Mouse (Mus musculus): ENCODE measurements at regions not wholly inside any gene's neighbourhood (a gene's known extent, or its start where the extent isn't known, plus 50 kb on each side); places are given as distances from the start of the nearest gene placed in this dataset.

GRCm38 (mm10) chr1:69376923-69377706 is 269.3 kb upstream of the Erbb4 start:
- H3K36me3 ChIP-seq (replicated peaks; ENCODE audit: low read length) = no peaks in the 10 kb centered on the region
- TF ChIP-seq FLI1 (IDR thresholded peaks at IDR 0.05; ENCODE audit: low read length) (no peak), GATA1 (IDR thresholded peaks at IDR 0.05; ENCODE audit: borderline replicate concordance, low read length) (no peak)
- peak overlapping the region; percentile 16 for H3K4me3 ChIP-seq (replicated peaks)
- no peaks in the 10 kb centered on the region for H3K4me1 ChIP-seq
- H3K27me3 ChIP-seq (replicated peaks) = no peaks in the 10 kb centered on the region
- peaks cover 19% of the 10 kb centered on the region for H3K9me3 ChIP-seq

GRCm38 (mm10) chr1:69375246-69375645 is 267.4 kb upstream of the Erbb4 start:
- Histone ChIP-seq H3K4me3 (replicated peaks) (no peak overlapping the region), H3K9me3 (peaks cover 19% of the 10 kb centered on the region), H3K27me3 (replicated peaks) (no peaks in the 10 kb centered on the region), H3K36me3 (replicated peaks; ENCODE audit: low read length) (no peaks in the 10 kb centered on the region), H3K4me1 (no peaks in the 10 kb centered on the region)
- TF ChIP-seq GATA1 (IDR thresholded peaks at IDR 0.05; ENCODE audit: borderline replicate concordance, low read length) (no peak), FLI1 (IDR thresholded peaks at IDR 0.05; ENCODE audit: low read length) (no peak)

- H3K4me1 ChIP-seq = no peaks in the 10 kb centered on the region
- no peaks in the 10 kb centered on the region for H3K36me3 ChIP-seq (replicated peaks; ENCODE audit: low read length)
- TF ChIP-seq GATA1 (IDR thresholded peaks at IDR 0.05; ENCODE audit: borderline replicate concordance, low read length) (no peak), FLI1 (IDR thresholded peaks at IDR 0.05; ENCODE audit: low read length) (no peak)
- H3K9me3 ChIP-seq = no peaks in the 10 kb centered on the region
- no peaks in the 10 kb centered on the region for H3K27me3 ChIP-seq (replicated peaks)
- H3K4me3 ChIP-seq (replicated peaks) = peak overlapping the region; percentile 0
Measured at GRCm38 (mm10) chr1:69370078-69370477, 262.2 kb upstream of the Erbb4 start.

- Histone ChIP-seq H3K36me3 (replicated peaks; ENCODE audit: low read length) (no peaks in the 10 kb centered on the region), H3K9me3 (no peaks in the 10 kb centered on the region), H3K4me1 (no peaks in the 10 kb centered on the region), H3K4me3 (replicated peaks) (no peak overlapping the region), H3K27me3 (replicated peaks) (no peaks in the 10 kb centered on the region)
- TF ChIP-seq GATA1 (IDR thresholded peaks at IDR 0.05; ENCODE audit: borderline replicate concordance, low read length) (no peak), FLI1 (IDR thresholded peaks at IDR 0.05; ENCODE audit: low read length) (no peak)
Measured at GRCm38 (mm10) chr1:69367531-69367930, 259.7 kb upstream of the Erbb4 start.

GRCm38 (mm10) chr1:69364069-69364468 is 256.2 kb upstream of the Erbb4 start:
- no peak for TF ChIP-seq FLI1 (IDR thresholded peaks at IDR 0.05; ENCODE audit: low read length)
- no peak for TF ChIP-seq GATA1 (IDR thresholded peaks at IDR 0.05; ENCODE audit: borderline replicate concordance, low read length)

GRCm38 (mm10) chr1:69357548-69357947 is 249.7 kb upstream of the Erbb4 start:
- Histone ChIP-seq H3K36me3 (replicated peaks; ENCODE audit: low read length) (no peaks in the 10 kb centered on the region), H3K4me1 (0 out of 2 replicates have a peak, but pooled peaks cover 2% of the 10 kb centered on the region), H3K9me3 (no peaks in the 10 kb centered on the region), H3K27me3 (replicated peaks) (no peaks in the 10 kb centered on the region), H3K4me3 (replicated peaks) (no peak overlapping the region)
- TF ChIP-seq GATA1 (IDR thresholded peaks at IDR 0.05; ENCODE audit: borderline replicate concordance, low read length) = no peak
- no peak for TF ChIP-seq FLI1 (IDR thresholded peaks at IDR 0.05; ENCODE audit: low read length)

More at GRCm38 (mm10) chr1:69364069-69364468, 256.2 kb upstream of the Erbb4 start:
- Histone ChIP-seq H3K36me3 (replicated peaks; ENCODE audit: low read length) (no peaks in the 10 kb centered on the region), H3K9me3 (no peaks in the 10 kb centered on the region), H3K27me3 (replicated peaks) (no peaks in the 10 kb centered on the region), H3K4me1 (no peaks in the 10 kb centered on the region), H3K4me3 (replicated peaks) (no peak overlapping the region)

GRCm38 (mm10) chr1:69350417-69350816 is 242.6 kb upstream of the Erbb4 start:
- H3K36me3 ChIP-seq (replicated peaks; ENCODE audit: low read length) = no peaks in the 10 kb centered on the region
- H3K9me3 ChIP-seq = no peaks in the 10 kb centered on the region
- H3K4me3 ChIP-seq (replicated peaks) = no peak overlapping the region
- no peaks in the 10 kb centered on the region for H3K27me3 ChIP-seq (replicated peaks)
- no peak for TF ChIP-seq GATA1 (IDR thresholded peaks at IDR 0.05; ENCODE audit: borderline replicate concordance, low read length)
- no peak for TF ChIP-seq FLI1 (IDR thresholded peaks at IDR 0.05; ENCODE audit: low read length)
- H3K4me1 ChIP-seq = no peaks in the 10 kb centered on the region

- no peak for TF ChIP-seq GATA1 (IDR thresholded peaks at IDR 0.05; ENCODE audit: borderline replicate concordance, low read length)
- no peak for TF ChIP-seq FLI1 (IDR thresholded peaks at IDR 0.05; ENCODE audit: low read length)
- no peaks in the 10 kb centered on the region for H3K4me1 ChIP-seq
- H3K36me3 ChIP-seq (replicated peaks; ENCODE audit: low read length) = no peaks in the 10 kb centered on the region
- H3K4me3 ChIP-seq (replicated peaks) = no peak overlapping the region
- no peaks in the 10 kb centered on the region for H3K27me3 ChIP-seq (replicated peaks)
- H3K9me3 ChIP-seq = no peaks in the 10 kb centered on the region
Measured at GRCm38 (mm10) chr1:69349826-69350225, 242.0 kb upstream of the Erbb4 start.

GRCm38 (mm10) chr1:69342100-69342499 is 234.2 kb upstream of the Erbb4 start:
- Histone ChIP-seq H3K27me3 (replicated peaks) (no peaks in the 10 kb centered on the region), H3K9me3 (no peaks in the 10 kb centered on the region), H3K4me1 (no peaks in the 10 kb centered on the region), H3K4me3 (replicated peaks) (no peak overlapping the region), H3K36me3 (replicated peaks; ENCODE audit: low read length) (no peaks in the 10 kb centered on the region)
- TF ChIP-seq GATA1 (IDR thresholded peaks at IDR 0.05; ENCODE audit: borderline replicate concordance, low read length) (no peak), FLI1 (IDR thresholded peaks at IDR 0.05; ENCODE audit: low read length) (no peak)

GRCm38 (mm10) chr1:69340481-69340880 is 232.6 kb upstream of the Erbb4 start:
- no peaks in the 10 kb centered on the region for H3K36me3 ChIP-seq (replicated peaks; ENCODE audit: low read length)
- H3K4me3 ChIP-seq (replicated peaks) = no peak overlapping the region
- H3K9me3 ChIP-seq = no peaks in the 10 kb centered on the region
- H3K4me1 ChIP-seq = no peaks in the 10 kb centered on the region
- TF ChIP-seq FLI1 (IDR thresholded peaks at IDR 0.05; ENCODE audit: low read length) = no peak
- no peak for TF ChIP-seq GATA1 (IDR thresholded peaks at IDR 0.05; ENCODE audit: borderline replicate concordance, low read length)
- no peaks in the 10 kb centered on the region for H3K27me3 ChIP-seq (replicated peaks)

Data from megakaryocyte, embryonic 14.5 days (primary cell).